8 mouse cellular contexts compared by ENCODE assay signal in genomic region chr10:40348566-40349536, GRCm38 (mm10). TPM values are rescaled to one million over a fixed set of nuclear protein-coding genes. Genes with fewer than 3 reads are reported as not detected.
DNase-seq lines count a peak whose midpoint lies in the region; ATAC-seq and TF ChIP-seq lines count a peak whose summit lies in the region.

No protein-coding gene starts in this region.

- in situ Hi-C loops in Patski (cut with MboI; ENCODE audit: low pct_unique_long_range_greater_than_20kb), result loop anchor here (5.0 kb wide), 2 partner anchors 42 to 92 kb away; partner anchors contain the start of gene Gtf3c6

- peak overlapping the region; percentile 96 for H3K27ac ChIP-seq in hindbrain, embryonic 13.5 days

- no peaks in the 10 kb centered on the region for H3K9me3 ChIP-seq in hindbrain, embryonic 13.5 days

- CTCF ChIA-PET in Patski (lab: Charles Lee), result interaction anchor here (0.8 to 2.1 kb wide), 6 partner anchors 10 to 1131 kb away, joined by 3 to 5 read pairs (median 4); partner anchors contain the start of gene Gtf3c6

- no peaks in the 10 kb centered on the region for H3K27me3 ChIP-seq in Patski
- no peaks in the 10 kb centered on the region for H3K27me3 ChIP-seq in hindbrain, embryonic 13.5 days

- POLR2A ChIA-PET in Patski (lab: Charles Lee), result interaction anchor here (0.6 to 1.3 kb wide), 2 partner anchors 23 to 44 kb away, joined by 3 read pairs; no protein-coding TSS in a partner anchor

- under 1% methylated on average over 76 of the region's 76 CpGs for WGBS in hindbrain, embryonic 13.5 days

- peak; percentile 95 for DNase-seq in Patski (ENCODE audit: low read depth, low spot score)
- DNase-seq in cerebellum, postnatal 14 days, result peak; percentile 95 to 97
- peak; percentile 93 to 97 for DNase-seq in frontal cortex, postnatal 14 days (ENCODE audit: low spot score in 2 of 2)
- peak; percentile 78 to 86 for DNase-seq in layer of hippocampus, postnatal 25 days (ENCODE audit: extremely low spot score in 1 of 2, low spot score in 1 of 2)
- peak; percentile 99 for DNase-seq in lung, postnatal 25 days (ENCODE audit: low spot score)
- peak; percentile 99 for DNase-seq in retina, embryonic 14.5 days (ENCODE audit: low spot score)
- DNase-seq in thymus, postnatal 4 days, result peak; percentile 97

- H3K4me3 ChIP-seq in hindbrain, embryonic 13.5 days, result peak overlapping the region; percentile 91

- TF ChIP-seq CTCF in Patski (IDR thresholded peaks at IDR 0.05), result no peak

- H3K9ac ChIP-seq in hindbrain, embryonic 13.5 days, result peak overlapping the region; percentile 92

- peaks cover 25% of the 10 kb centered on the region for H3K4me1 ChIP-seq in hindbrain, embryonic 13.5 days (replicated peaks)

- no peaks in the 10 kb centered on the region for H3K36me3 ChIP-seq in hindbrain, embryonic 13.5 days

- peak overlapping the region; percentile 69 for H3K4me2 ChIP-seq in hindbrain, embryonic 13.5 days

- peak; percentile 90 for ATAC-seq in Patski
- ATAC-seq in hindbrain, embryonic 13.5 days (ENCODE audit: low FRiP score), result peak; percentile 98

RNA-seq across cellular contexts. Expression of gene Cdk19, which starts 9.5 kb away (rescaled TPM):
- 18.6 TPM for polyA plus RNA-seq in Patski (2021)
- polyA plus RNA-seq in hindbrain, embryonic 13.5 days (2015; fragmentation: Nextera tagmentation; extraction: Ambion mirVana), result 11.0 and 12.7 TPM in 2 replicates
- 10 to 100 TPM; 30.3 to 31.5 TPM for total RNA-seq in layer of hippocampus, postnatal 25 days (2021)

RNA-seq across cellular contexts. Expression of gene Amd1, which starts 46.9 kb away (rescaled TPM):
- 56.5 TPM for polyA plus RNA-seq in Patski (2021)
- polyA plus RNA-seq in hindbrain, embryonic 13.5 days (2015; fragmentation: Nextera tagmentation; extraction: Ambion mirVana), result 40.4 and 43.3 TPM in 2 replicates
- total RNA-seq in layer of hippocampus, postnatal 25 days (2021), result 10 to 100 TPM; 67.2 to 80.9 TPM

Comparison
In these comparisons a context has a peak if more than half of its experiments do, and no peak if none do; other contexts are left out.
1. Peak in every context shown above with its lines: DNase-seq, ATAC-seq, H3K4me3 ChIP-seq and H3K27ac ChIP-seq.